Mouse (Mus musculus) heart, embryonic 14.5 days (tissue): ENCODE data around the gene Nucks1. TPM values are rescaled to one million over a fixed set of nuclear protein-coding genes. Genes with fewer than 3 reads are reported as not detected.
A peak's percentile ranks its signal among the peaks of the same experiment; 100 is the strongest.

Source experiments
- ATAC-seq: fragments of 200-750 bp; cut with Nextera tagmentation; 2 replicates; pipeline ENCODE4 v1.8.0; 2017; ENCODE audit warnings: low read depth, moderate TSS enrichment; ENCODE audit not compliant: insufficient number of reproducible peaks, insufficient read depth, low FRiP score
- H3K27ac ChIP-seq, 2 experiments: fragments of 200-500 bp in 1 of 2; fragments of 300-500 bp in 1 of 2; sonication (generic) in 1 of 2; replicated peaks in 1 of 2; 2 replicates each; pipeline ENCODE4 v1.5.1; 2012 to 2014; ENCODE audit warnings: low read depth in 2 of 2, low read length in 2 of 2, control low read depth in 1 of 2, mild to moderate bottlenecking in 1 of 2, mixed read lengths in 1 of 2; ENCODE audit not compliant: control insufficient read depth in 1 of 2, insufficient read depth in 1 of 2
- H3K27me3 ChIP-seq: fragments of 300-500 bp; sonication (generic); 2 replicates; pipeline ENCODE4 v1.6.1; 2014; ENCODE audit warnings: mild to moderate bottlenecking, low read length, control low read depth; ENCODE audit not compliant: control insufficient read depth, insufficient read depth
- H3K36me3 ChIP-seq: fragments of 300-500 bp; sonication (generic); 2 replicates; pipeline ENCODE4 v1.6.1; 2014; ENCODE audit warnings: mild to moderate bottlenecking, control low read depth, low read length, mixed read lengths; ENCODE audit not compliant: control insufficient read depth, insufficient read depth
- H3K4me1 ChIP-seq, 2 experiments: fragments of 200-500 bp in 1 of 2; fragments of 300-500 bp in 1 of 2; sonication (generic) in 1 of 2; 2 replicates each; pipeline ENCODE4 v1.6.1; 2012 to 2014; ENCODE audit warnings: low read length in 2 of 2, control low read depth in 1 of 2, mixed read lengths in 1 of 2; ENCODE audit not compliant: control insufficient read depth in 2 of 2, insufficient read depth in 2 of 2
- H3K4me2 ChIP-seq: fragments of 300-500 bp; sonication (generic); 2 replicates; pipeline ENCODE4 v1.6.1; 2014; ENCODE audit warnings: mild to moderate bottlenecking, low read length
- H3K4me3 ChIP-seq, 2 experiments: fragments of 200-500 bp in 1 of 2; fragments of 300-500 bp in 1 of 2; sonication (generic) in 1 of 2; 2 replicates each; pipeline ENCODE4 v1.5.1; 2012 to 2014; ENCODE audit warnings: low read length in 2 of 2, mild to moderate bottlenecking in 2 of 2, control low read depth in 1 of 2, low read depth in 1 of 2, moderate library complexity in 1 of 2; ENCODE audit not compliant: control insufficient read depth in 1 of 2, insufficient read depth in 1 of 2
- H3K9ac ChIP-seq: fragments of 300-500 bp; sonication (generic); 2 replicates; pipeline ENCODE4 v1.6.1; 2014; ENCODE audit warnings: mild to moderate bottlenecking, low read length
- H3K9me3 ChIP-seq: fragments of 300-500 bp; sonication (generic); 2 replicates; pipeline ENCODE4 v1.6.1; 2016; ENCODE audit warnings: low read length, control low read depth; ENCODE audit not compliant: control insufficient read depth
- WGBS: fragments of 180-500 bp; shearing (Covaris S2); extraction: QIAGEN DNeasy Blood & Tissue Kit; methylation state at CpG from one replicate; pipeline ENCODE4 v1.1.7; 2014; 5-methylcytosine and 5-hydroxymethylcytosine counted together
- polyA plus RNA-seq: library from polyadenylated mRNA; unstranded; fragments of >200 nt; fragmentation: Nextera tagmentation; extraction: Ambion mirVana; gene quantifications from 2 replicates; pipeline ENCODE4 v1.2.1, GENCODE M21; 2014

Nucks1 gene
- polyA plus RNA-seq, 1 experiment from 2014 or later, result 32.4 TPM

- no peak for ATAC-seq
- Histone ChIP-seq H3K9me3 (no peaks in the 10 kb centered on the region), H3K4me1 (peaks cover 0 to 2% of the 10 kb centered on the region in 2 experiments; a peak in 1 of 4 replicates), H3K9ac (no peak overlapping the region), H3K36me3 (peaks cover 94% of the 10 kb centered on the region), H3K4me3 (no peak overlapping the region), H3K27ac (no peak overlapping the region), H3K27me3 (no peaks in the 10 kb centered on the region), H3K4me2 (no peak overlapping the region)
- WGBS, result 83% methylated on average over 3 of the region's 3 CpGs
Observed at GRCm38 (mm10) chr1:131922100-131922499, 11.8 kb downstream of the Nucks1 start.

GRCm38 (mm10) chr1:131933471-131933870 is 23.1 kb downstream of the Nucks1 start:
- Histone ChIP-seq H3K9me3 (no peaks in the 10 kb centered on the region), H3K4me1 (peaks cover 0 to 6% of the 10 kb centered on the region in 2 experiments; a peak in 2 of 4 replicates), H3K27ac (no peak overlapping the region), H3K4me2 (no peak overlapping the region), H3K27me3 (no peaks in the 10 kb centered on the region), H3K4me3 (no peak overlapping the region), H3K36me3 (peaks cover 78% of the 10 kb centered on the region), H3K9ac (no peak overlapping the region)
- 86% methylated on average over 2 of the region's 2 CpGs for WGBS
- ATAC-seq, result no peak

- H3K27ac ChIP-seq, result 0 out of 4 replicates have a peak overlapping the region, but pooled peaks of 1 of the 2 experiments have one; percentile 15
- H3K9me3 ChIP-seq, result no peaks in the 10 kb centered on the region
- H3K27me3 ChIP-seq, result no peaks in the 10 kb centered on the region
- WGBS, result 57% methylated on average over 6 of the region's 6 CpGs
- H3K36me3 ChIP-seq, result peaks cover 36% of the 10 kb centered on the region
- no peak overlapping the region for H3K4me2 ChIP-seq
- H3K4me3 ChIP-seq, result no peak overlapping the region
- no peak overlapping the region for H3K9ac ChIP-seq
- ATAC-seq, result no peak
- H3K4me1 ChIP-seq, result peaks cover 5 to 16% of the 10 kb centered on the region in 2 experiments
Observed at GRCm38 (mm10) chr1:131937659-131938305, 27.4 kb downstream of the Nucks1 start.

GRCm38 (mm10) chr1:131938811-131939210 is 28.5 kb downstream of the Nucks1 start:
- no peak overlapping the region for H3K9ac ChIP-seq
- no peaks in the 10 kb centered on the region for H3K9me3 ChIP-seq
- WGBS, result 18% methylated on average over 1 of the region's 1 CpGs
- peaks cover 5 to 16% of the 10 kb centered on the region in 2 experiments for H3K4me1 ChIP-seq
- no peak overlapping the region for H3K4me3 ChIP-seq
- H3K27me3 ChIP-seq, result no peaks in the 10 kb centered on the region
- H3K27ac ChIP-seq, result peak overlapping the region; percentile 15 to 47
- peaks cover 27% of the 10 kb centered on the region for H3K36me3 ChIP-seq
- ATAC-seq, result 0 out of 2 replicates have a peak, but pooled peaks have one; percentile 64
- H3K4me2 ChIP-seq, result no peak overlapping the region

GRCm38 (mm10) chr1:131940711-131941244 is 30.4 kb downstream of the Nucks1 start:
- no peak overlapping the region for H3K9ac ChIP-seq
- H3K27ac ChIP-seq, result peak overlapping the region in 1 of 2 experiments; percentile 11; a peak in 1 of 4 replicates
- H3K4me3 ChIP-seq, result no peak overlapping the region
- 0 out of 2 replicates have a peak, but pooled peaks cover 7% of the 10 kb centered on the region for H3K36me3 ChIP-seq
- no peaks in the 10 kb centered on the region for H3K27me3 ChIP-seq
- no peaks in the 10 kb centered on the region for H3K9me3 ChIP-seq
- H3K4me2 ChIP-seq, result no peak overlapping the region
- peaks cover 7 to 16% of the 10 kb centered on the region in 2 experiments for H3K4me1 ChIP-seq
- WGBS, result 71% methylated on average over 2 of the region's 2 CpGs
- ATAC-seq, result no peak

- Histone ChIP-seq H3K27me3 (no peaks in the 10 kb centered on the region), H3K36me3 (0 out of 2 replicates have a peak, but pooled peaks cover 6% of the 10 kb centered on the region), H3K27ac (no peak overlapping the region), H3K4me3 (no peak overlapping the region), H3K9ac (no peak overlapping the region), H3K9me3 (no peaks in the 10 kb centered on the region), H3K4me2 (no peak overlapping the region), H3K4me1 (peaks cover 7 to 16% of the 10 kb centered on the region in 2 experiments)
- 100% methylated on average over 1 of the region's 1 CpGs for WGBS
- ATAC-seq, result no peak
Observed at GRCm38 (mm10) chr1:131941501-131941900, 31.2 kb downstream of the Nucks1 start.

GRCm38 (mm10) chr1:131942621-131943590 is 32.6 kb downstream of the Nucks1 start:
- Histone ChIP-seq H3K4me2 (no peak overlapping the region), H3K27ac (no peak overlapping the region), H3K36me3 (no peaks in the 10 kb centered on the region), H3K4me1 (peaks cover 7 to 16% of the 10 kb centered on the region in 2 experiments), H3K9me3 (no peaks in the 10 kb centered on the region), H3K27me3 (no peaks in the 10 kb centered on the region), H3K4me3 (no peak overlapping the region), H3K9ac (no peak overlapping the region)
- 51% methylated on average over 16 of the region's 16 CpGs for WGBS
- ATAC-seq, result no peak
